Mouse (Mus musculus) midbrain, embryonic 13.5 days (tissue): Measurements from ENCODE around the gene Idh3a. TPM values are rescaled to one million over a fixed set of nuclear protein-coding genes. Genes with fewer than 3 reads are reported as not detected.
A peak's percentile ranks its signal among the peaks of the same experiment; 100 is the strongest.

Experiments used
- ATAC-seq: fragments of 200-750 bp; cut with Nextera tagmentation; 2 replicates; pipeline ENCODE4 v1.8.0; 2017; ENCODE audit warnings: mild to moderate bottlenecking, moderate TSS enrichment, moderate library complexity
- H3K27ac ChIP-seq: fragments of 300-500 bp; sonication (generic); 2 replicates; pipeline ENCODE4 v1.5.1; 2015; ENCODE audit warnings: inconsistent platforms, mild to moderate bottlenecking, moderate library complexity
- H3K27me3 ChIP-seq: fragments of 300-500 bp; sonication (generic); 2 replicates; pipeline ENCODE4 v1.6.1; 2015; ENCODE audit warnings: mild to moderate bottlenecking, inconsistent platforms
- H3K36me3 ChIP-seq: fragments of 300-500 bp; sonication (generic); 2 replicates; pipeline ENCODE4 v1.6.1; 2015; ENCODE audit warnings: mild to moderate bottlenecking, inconsistent platforms
- H3K4me1 ChIP-seq: fragments of 300-500 bp; sonication (generic); replicated peaks from 2 replicates; pipeline ENCODE4 v1.6.1; 2015; ENCODE audit warnings: inconsistent platforms
- H3K4me2 ChIP-seq: fragments of 300-500 bp; sonication (generic); replicated peaks from 2 replicates; pipeline ENCODE4 v1.6.1; 2015; ENCODE audit warnings: moderate library complexity, mild to moderate bottlenecking, inconsistent platforms
- H3K4me3 ChIP-seq: fragments of 300-500 bp; sonication (generic); replicated peaks from 2 replicates; pipeline ENCODE4 v1.5.1; 2015; ENCODE audit warnings: mild to moderate bottlenecking, inconsistent platforms
- H3K9ac ChIP-seq: fragments of 300-500 bp; sonication (generic); replicated peaks from 2 replicates; pipeline ENCODE4 v1.6.1; 2015; ENCODE audit warnings: mild to moderate bottlenecking, inconsistent platforms
- H3K9me3 ChIP-seq: fragments of 300-500 bp; sonication (generic); 2 replicates; pipeline ENCODE4 v1.6.1; 2016; ENCODE audit warnings: mild to moderate bottlenecking, inconsistent platforms
- WGBS: fragments of 180-500 bp; shearing (Covaris S2); methylation state at CpG from one replicate; pipeline ENCODE4 v1.1.7; 2015; 5-methylcytosine and 5-hydroxymethylcytosine counted together
- polyA plus RNA-seq: library from polyadenylated mRNA; unstranded; fragments of >200 nt; fragmentation: Nextera tagmentation; extraction: Ambion mirVana; gene quantifications from 2 replicates; pipeline ENCODE4 v1.2.1, GENCODE M21; 2015

The Idh3a gene
- polyA plus RNA-seq, 1 experiment from 2014 or later, result 109 TPM

DNA sequence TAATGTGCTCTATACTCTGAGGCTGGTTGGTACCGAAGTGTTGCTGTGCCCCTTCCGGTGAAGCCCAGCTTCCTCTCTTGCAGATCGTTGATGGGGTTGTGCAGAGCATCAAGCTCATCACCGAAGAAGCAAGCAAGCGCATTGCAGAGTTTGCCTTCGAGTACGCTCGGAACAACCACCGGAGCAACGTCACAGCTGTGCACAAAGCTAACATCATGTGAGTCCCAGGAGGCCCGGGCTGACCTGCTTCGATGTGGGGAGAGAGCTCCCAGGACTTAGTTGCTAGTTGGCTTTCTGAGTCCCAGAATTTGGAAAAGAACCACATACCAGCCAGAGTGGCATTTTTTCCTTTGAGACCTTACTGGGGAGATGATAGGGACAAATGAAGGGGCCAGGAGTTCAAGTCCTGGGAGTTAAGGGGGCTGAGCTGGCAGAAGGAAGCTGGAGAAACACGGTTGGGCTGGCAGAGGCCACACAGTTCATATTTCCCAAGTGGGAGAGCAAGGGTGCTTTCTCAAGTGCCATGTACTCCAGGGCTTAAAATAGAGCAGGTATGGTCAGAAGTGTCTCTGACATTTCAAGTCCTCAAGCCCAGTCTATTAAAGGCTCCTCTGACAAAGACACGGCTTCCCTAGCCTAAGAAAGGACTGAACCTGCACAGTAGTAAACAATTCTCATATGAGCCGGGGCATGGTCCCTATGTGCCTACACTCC, 10.8 kb downstream of the Idh3a start:
- Histone ChIP-seq H3K36me3 (peaks cover 93% of the 10 kb centered on the region), H3K4me1 (no peaks in the 10 kb centered on the region), H3K27ac (no peak overlapping the region), H3K27me3 (no peaks in the 10 kb centered on the region), H3K9ac (no peak overlapping the region), H3K9me3 (no peaks in the 10 kb centered on the region), H3K4me2 (no peak overlapping the region), H3K4me3 (no peak overlapping the region)
- ATAC-seq, result no peak
- WGBS, result 94% methylated on average over 15 of the region's 15 CpGs

DNA sequence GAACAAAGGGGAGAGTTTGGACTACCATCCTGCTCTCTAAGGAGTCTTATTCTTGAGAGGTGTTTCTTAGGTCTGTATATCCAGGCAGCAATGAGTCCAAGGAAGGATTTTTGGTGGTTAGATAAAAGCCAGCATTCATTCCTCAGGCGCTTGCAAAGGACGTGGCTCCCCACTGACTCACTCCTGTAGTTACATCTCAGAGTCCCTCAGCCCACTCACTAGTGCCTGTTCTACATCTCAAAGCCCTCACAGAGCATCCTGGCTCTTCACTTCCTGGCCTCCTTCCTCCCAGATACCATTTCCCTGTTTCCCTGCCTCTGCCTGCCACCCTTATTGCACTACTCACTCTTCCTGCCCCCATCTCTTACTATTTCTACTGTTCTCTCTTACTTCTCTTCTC, 16.3 kb downstream of the Idh3a start:
- H3K27ac ChIP-seq, result no peak overlapping the region
- H3K4me3 ChIP-seq, result no peak overlapping the region
- no peak overlapping the region for H3K9ac ChIP-seq
- no peak overlapping the region for H3K4me2 ChIP-seq
- no peaks in the 10 kb centered on the region for H3K9me3 ChIP-seq
- 0 out of 2 replicates have a peak, but pooled peaks cover 3% of the 10 kb centered on the region for H3K4me1 ChIP-seq
- peaks cover 74% of the 10 kb centered on the region for H3K36me3 ChIP-seq
- WGBS, result 73% methylated on average over 2 of the region's 2 CpGs
- ATAC-seq, result no peak
- H3K27me3 ChIP-seq, result no peaks in the 10 kb centered on the region

DNA sequence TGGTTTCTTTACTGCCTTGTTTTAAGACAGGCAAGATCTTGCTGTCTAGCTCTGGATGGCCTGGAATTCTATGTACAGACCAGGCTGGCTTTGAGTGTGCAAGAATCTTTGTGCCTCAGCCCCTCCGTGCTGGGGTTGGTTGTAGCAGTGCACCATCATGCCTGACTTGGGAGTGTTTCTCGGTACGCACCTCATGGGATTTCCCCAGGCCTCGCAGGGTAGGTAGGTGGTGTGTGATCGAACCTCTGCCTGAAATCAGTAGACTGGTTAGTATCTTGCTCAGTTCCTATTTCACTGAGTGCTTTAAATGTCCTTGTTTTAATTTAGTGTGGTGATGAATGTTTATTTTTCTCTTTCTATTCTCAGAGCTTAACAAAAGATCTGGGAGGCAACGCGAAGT, 16.8 kb downstream of the Idh3a start:
- Histone ChIP-seq H3K9ac (no peak overlapping the region), H3K36me3 (peaks cover 69% of the 10 kb centered on the region), H3K27ac (no peak overlapping the region), H3K4me1 (0 out of 2 replicates have a peak, but pooled peaks cover 3% of the 10 kb centered on the region), H3K27me3 (no peaks in the 10 kb centered on the region), H3K4me2 (no peak overlapping the region), H3K4me3 (no peak overlapping the region), H3K9me3 (no peaks in the 10 kb centered on the region)
- no peak for ATAC-seq
- 50% methylated on average over 7 of the region's 7 CpGs for WGBS

DNA sequence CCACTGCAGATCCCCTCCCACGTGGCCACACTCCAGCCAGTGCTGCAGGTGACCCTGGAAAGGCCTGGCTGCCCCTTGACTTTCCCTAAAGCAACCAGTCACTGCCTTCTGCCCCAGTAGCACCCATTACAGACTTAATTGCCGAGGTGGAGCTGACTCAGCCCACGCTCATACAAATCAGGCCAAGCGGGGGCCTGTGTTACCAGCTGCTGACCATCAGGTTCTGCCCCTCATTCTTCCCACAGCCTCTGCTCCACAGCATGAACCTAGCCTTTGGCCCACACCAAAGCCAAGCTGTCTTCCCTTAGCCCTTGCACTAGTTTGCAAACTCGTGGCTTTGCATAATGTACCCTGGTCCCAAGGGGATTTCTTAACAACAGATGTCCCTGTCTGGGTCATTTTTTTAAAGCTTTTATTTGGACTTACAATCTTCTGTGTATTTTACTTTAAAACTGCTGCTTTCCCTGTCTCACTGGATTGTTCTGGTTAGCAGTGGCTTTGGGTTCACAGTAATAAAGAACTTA, 18.1 kb downstream of the Idh3a start:
- Histone ChIP-seq H3K4me3 (no peak overlapping the region), H3K27me3 (no peaks in the 10 kb centered on the region), H3K4me2 (no peak overlapping the region), H3K4me1 (0 out of 2 replicates have a peak, but pooled peaks cover 3% of the 10 kb centered on the region), H3K9me3 (no peaks in the 10 kb centered on the region), H3K9ac (no peak overlapping the region), H3K36me3 (peaks cover 57% of the 10 kb centered on the region), H3K27ac (no peak overlapping the region)
- WGBS, result 61% methylated on average over 5 of the region's 5 CpGs
- ATAC-seq, result no peak

DNA sequence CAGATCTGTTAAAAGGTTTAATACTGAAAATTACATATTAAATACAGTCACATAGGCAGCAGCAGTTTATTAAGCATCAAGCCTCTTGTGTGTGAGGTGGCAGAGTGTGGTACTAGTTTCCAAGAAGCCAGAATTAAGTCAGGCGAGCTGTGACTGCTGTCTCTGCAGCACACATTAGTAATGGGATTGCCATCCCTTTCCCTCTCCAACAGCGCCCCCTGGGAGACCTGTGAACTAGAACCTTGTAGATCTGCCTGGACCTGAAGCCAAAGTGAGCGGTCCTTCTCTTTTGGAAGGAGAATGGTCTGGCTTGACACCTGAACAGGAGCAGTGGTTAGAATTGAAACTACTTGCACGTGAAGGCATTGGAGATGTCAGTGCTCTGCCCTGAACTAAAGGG, 18.8 kb downstream of the Idh3a start:
- Histone ChIP-seq H3K27ac (no peak overlapping the region), H3K4me1 (0 out of 2 replicates have a peak, but pooled peaks cover 3% of the 10 kb centered on the region), H3K4me2 (no peak overlapping the region), H3K4me3 (no peak overlapping the region), H3K9ac (no peak overlapping the region), H3K27me3 (no peaks in the 10 kb centered on the region), H3K36me3 (peaks cover 50% of the 10 kb centered on the region), H3K9me3 (no peaks in the 10 kb centered on the region)
- no peak for ATAC-seq
- WGBS, result 58% methylated on average over 4 of the region's 4 CpGs

DNA sequence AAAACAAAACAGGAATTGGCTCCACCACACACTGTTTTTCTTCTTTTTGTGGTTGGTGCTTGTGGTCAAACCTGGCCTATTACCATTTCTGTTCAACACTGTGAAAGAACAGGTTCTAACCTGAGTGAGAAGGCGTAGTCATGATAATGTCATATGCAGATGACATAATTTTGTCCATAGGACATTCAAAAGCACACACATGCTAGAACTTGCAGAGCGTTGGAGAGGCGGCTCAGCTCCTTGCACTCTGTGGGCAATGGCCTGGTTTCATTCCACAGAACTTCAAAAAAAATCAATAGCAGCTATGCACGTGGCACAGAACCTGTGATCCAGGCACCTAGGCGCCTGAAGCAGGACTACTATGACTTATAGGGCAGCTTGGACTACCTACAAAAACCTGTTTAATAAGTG, 26.7 kb downstream of the Idh3a start:
- Histone ChIP-seq H3K27ac (no peak overlapping the region), H3K9me3 (no peaks in the 10 kb centered on the region), H3K4me2 (no peak overlapping the region), H3K9ac (no peak overlapping the region), H3K4me1 (no peaks in the 10 kb centered on the region), H3K4me3 (no peak overlapping the region), H3K36me3 (no peaks in the 10 kb centered on the region), H3K27me3 (no peaks in the 10 kb centered on the region)
- no peak for ATAC-seq
- 83% methylated on average over 5 of the region's 5 CpGs for WGBS

DNA sequence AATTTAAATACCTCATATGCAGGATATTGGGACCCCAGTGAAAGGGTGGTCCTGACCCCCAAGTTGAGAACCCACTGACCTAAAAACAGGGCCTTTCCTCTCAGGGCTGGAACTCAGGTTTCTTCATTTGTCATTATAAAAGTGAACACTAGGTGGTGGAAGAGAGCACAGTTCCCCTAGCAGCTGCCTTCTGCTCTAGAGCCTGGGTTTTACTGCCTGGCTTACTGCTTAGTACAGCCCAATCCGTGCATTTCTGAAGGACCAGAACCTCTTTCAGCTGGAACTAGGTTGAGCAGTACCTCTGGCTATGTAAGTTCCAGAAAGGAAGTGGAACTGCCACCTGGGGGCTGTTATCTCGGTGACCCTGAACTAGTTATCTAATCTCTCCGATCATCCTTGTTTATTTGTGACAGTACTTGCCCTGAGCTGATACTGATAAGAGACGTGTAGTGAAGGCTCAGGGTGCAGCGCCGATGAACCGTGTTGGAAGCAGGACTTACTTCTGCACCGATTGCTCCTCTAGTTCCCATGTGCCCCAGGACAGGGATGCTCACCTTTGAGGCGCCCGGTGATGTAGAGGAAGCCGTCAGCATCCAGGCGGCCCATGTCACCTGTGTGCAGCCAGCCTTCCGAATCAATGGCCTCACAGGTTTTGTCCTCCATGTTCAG, 28.2 kb downstream of the Idh3a start:
- Histone ChIP-seq H3K9me3 (no peaks in the 10 kb centered on the region), H3K27me3 (no peaks in the 10 kb centered on the region), H3K36me3 (no peaks in the 10 kb centered on the region), H3K4me2 (no peak overlapping the region), H3K27ac (no peak overlapping the region), H3K4me1 (no peaks in the 10 kb centered on the region), H3K4me3 (no peak overlapping the region), H3K9ac (no peak overlapping the region)
- WGBS, result 71% methylated on average over 13 of the region's 13 CpGs
- ATAC-seq, result peak; percentile 69

DNA sequence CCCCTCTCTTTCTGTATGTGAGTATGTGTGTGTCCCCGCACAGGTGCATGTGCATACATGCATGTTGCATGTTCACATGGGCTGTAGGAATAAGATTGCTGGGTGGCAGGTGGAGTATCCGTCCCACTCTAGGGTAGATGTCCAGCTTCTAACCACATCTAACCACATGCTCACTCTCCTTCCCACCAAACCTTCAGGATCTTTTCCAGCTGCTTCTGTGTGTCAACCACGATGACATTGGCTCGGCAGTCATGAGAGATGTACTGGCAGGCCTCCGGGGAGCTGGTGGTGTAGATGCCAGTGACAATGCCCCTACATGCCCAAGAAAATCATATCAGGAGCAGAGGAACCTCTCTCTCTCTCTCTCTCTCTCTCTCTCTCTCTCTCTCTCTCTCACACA, 41.1 kb downstream of the Idh3a start:
- H3K4me2 ChIP-seq, result no peak overlapping the region
- H3K9ac ChIP-seq, result no peak overlapping the region
- no peaks in the 10 kb centered on the region for H3K9me3 ChIP-seq
- H3K27me3 ChIP-seq, result no peaks in the 10 kb centered on the region
- H3K4me1 ChIP-seq, result no peaks in the 10 kb centered on the region
- H3K36me3 ChIP-seq, result no peaks in the 10 kb centered on the region
- no peak overlapping the region for H3K27ac ChIP-seq
- no peak for ATAC-seq
- WGBS, result 100% methylated on average over 5 of the region's 5 CpGs
- H3K4me3 ChIP-seq, result no peak overlapping the region

DNA sequence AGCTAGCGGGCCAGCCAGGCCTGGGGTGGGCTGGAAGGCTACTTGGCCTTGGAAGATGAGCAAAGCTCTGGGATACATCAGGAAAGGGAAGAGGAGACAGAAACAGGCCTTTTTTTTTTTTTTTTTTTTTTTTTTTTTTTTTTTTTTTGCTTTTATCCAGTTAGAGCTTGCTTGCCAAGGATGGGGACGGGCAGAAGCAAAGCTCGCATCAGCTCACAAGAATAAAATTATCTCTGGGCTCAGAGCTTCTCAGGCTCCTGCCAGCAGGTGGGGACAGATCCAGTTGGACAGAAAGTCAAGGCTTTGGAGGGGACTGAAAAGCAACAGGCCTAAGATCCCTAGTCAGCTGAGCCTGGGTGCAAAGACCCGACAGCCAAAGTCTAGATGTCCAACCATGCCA, 42.6 kb downstream of the Idh3a start:
- no peaks in the 10 kb centered on the region for H3K4me1 ChIP-seq
- no peak overlapping the region for H3K4me3 ChIP-seq
- H3K9me3 ChIP-seq, result no peaks in the 10 kb centered on the region
- no peaks in the 10 kb centered on the region for H3K36me3 ChIP-seq
- ATAC-seq, result no peak
- WGBS, result 81% methylated on average over 4 of the region's 4 CpGs
- H3K27ac ChIP-seq, result no peak overlapping the region
- H3K27me3 ChIP-seq, result no peaks in the 10 kb centered on the region
- H3K9ac ChIP-seq, result no peak overlapping the region
- H3K4me2 ChIP-seq, result no peak overlapping the region

DNA sequence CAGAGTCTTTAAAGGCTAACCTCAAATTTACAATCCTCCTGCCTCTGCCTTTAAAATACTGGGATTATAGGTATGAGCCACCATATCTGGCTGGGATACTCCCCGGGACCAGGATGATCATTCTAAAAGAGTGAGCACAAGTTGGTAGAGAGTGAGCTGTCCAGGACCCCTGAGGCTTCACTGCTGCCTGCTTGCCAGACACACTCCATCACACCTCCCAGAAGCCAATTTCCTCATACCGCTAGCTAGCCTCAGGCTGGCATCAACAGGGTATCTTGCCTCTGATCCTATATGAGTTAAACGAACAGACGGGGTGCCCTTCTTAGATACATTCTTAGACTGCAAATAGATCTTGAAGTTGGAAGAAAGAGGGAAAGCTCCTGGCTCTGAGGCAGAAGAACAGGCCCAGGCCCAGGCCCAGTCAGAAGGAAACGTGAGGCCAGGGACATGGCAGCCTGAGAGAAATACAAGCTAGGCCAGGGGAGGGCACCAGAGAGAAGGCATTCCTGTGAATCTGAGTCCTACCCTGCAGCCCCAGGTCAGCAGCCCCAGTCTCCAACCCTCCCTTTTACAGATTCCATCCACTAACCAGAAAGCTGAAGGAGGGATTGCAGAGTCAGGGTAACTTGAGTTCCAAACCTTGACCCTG, 43.6 kb downstream of the Idh3a start:
- no peaks in the 10 kb centered on the region for H3K36me3 ChIP-seq
- no peak overlapping the region for H3K9ac ChIP-seq
- H3K4me3 ChIP-seq, result no peak overlapping the region
- no peak for ATAC-seq
- no peaks in the 10 kb centered on the region for H3K27me3 ChIP-seq
- no peak overlapping the region for H3K4me2 ChIP-seq
- 86% methylated on average over 5 of the region's 5 CpGs for WGBS
- no peak overlapping the region for H3K27ac ChIP-seq
- no peaks in the 10 kb centered on the region for H3K4me1 ChIP-seq
- no peaks in the 10 kb centered on the region for H3K9me3 ChIP-seq

DNA sequence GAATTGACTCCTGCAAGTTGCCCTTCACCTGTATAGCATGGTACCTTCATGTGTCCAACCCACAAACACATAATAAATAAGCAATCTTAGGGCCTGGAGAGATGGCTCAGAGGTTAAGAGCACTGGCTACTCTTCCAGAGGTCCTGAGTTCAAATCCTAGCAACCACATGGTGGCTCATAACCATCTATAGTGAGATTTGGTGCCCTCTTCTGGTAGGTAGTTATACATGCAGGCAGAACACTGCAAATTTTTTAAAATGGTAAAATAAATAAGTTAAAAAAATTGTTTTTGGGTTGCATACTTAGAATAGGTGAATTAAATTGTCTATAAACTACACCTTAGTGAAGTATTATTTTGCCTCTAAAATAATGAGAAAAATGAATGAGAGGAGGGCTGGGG, 44.8 kb downstream of the Idh3a start:
- Histone ChIP-seq H3K36me3 (no peaks in the 10 kb centered on the region), H3K9ac (no peak overlapping the region)

DNA sequence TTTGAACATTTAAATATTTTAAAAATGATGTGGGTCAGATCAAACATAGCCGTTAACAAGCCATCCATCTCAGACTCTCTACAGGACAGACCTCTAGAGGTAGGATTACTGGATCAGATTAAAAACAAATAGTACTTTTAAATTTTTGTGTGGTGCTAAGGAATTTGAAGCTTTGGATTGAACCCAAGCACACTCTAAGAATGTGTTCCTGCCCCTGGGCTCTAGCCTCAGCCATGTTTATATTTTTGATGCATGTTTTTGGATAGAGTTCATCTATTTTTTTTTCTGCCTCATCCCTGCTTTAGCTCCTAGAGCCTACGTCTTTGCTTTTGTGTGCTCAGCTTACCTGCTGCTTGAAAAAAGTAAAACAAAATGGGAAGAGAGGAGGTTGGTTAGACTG, 47.3 kb downstream of the Idh3a start:
- Histone ChIP-seq H3K9ac (no peak overlapping the region), H3K27me3 (no peaks in the 10 kb centered on the region), H3K4me1 (no peaks in the 10 kb centered on the region), H3K4me3 (no peak overlapping the region), H3K27ac (no peak overlapping the region), H3K36me3 (no peaks in the 10 kb centered on the region), H3K9me3 (no peaks in the 10 kb centered on the region), H3K4me2 (no peak overlapping the region)
- ATAC-seq, result no peak
- 98% methylated on average over 2 of the region's 2 CpGs for WGBS

More for the DNA sequence above, 44.8 kb downstream of the Idh3a start:
- Histone ChIP-seq H3K27me3 (no peaks in the 10 kb centered on the region), H3K9me3 (no peaks in the 10 kb centered on the region), H3K27ac (no peak overlapping the region), H3K4me3 (no peak overlapping the region), H3K4me2 (no peak overlapping the region), H3K4me1 (no peaks in the 10 kb centered on the region)
- no peak for ATAC-seq
